Mouse (Mus musculus): ENCODE data around the gene Gm16440. TPM values are rescaled to one million over a fixed set of nuclear protein-coding genes. Genes with fewer than 3 reads are reported as not detected.
"Not testable (repeated sequence)": the region's sequence is repeated elsewhere in the genome, so short reads cannot be mapped to it uniquely, and the experiment has no call there.

Gm16440 gene
- total RNA-seq (2012; rRNA removed) = not detected in 2 replicates
- total RNA-seq (2014; rRNA removed) = not detected in 2 replicates
- polyA plus RNA-seq (2012; ENCODE audit: insufficient read length, low read depth) = not detected in 2 replicates

DNA sequence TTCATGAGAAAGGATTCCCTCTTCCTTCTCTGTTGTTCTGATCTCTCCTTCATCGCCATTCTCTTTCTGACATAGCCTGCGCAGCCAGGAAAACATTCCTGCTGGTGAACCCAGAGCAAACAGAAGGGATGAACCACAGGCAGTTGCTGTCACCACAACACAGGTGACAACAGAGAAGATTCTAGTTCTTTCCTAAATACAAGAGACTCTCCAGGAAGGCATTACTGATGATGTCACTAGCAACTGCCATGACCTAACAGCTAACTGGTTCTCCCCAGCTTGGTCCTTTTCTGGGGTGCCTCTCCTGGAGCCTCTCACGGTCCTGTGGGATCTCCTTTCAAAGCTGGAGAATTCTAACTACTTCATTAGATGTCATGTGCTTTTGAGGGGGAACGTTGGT, at the start of gene Gm16440:
Gm16440 (minus strand) TSS at position 101 of the 400 bp plus-strand sequence.
- dilution Hi-C loops (cut with MboI; ENCODE audit: extremely low pct_ligation_motif_present, extremely low pct_unique_long_range_greater_than_20kb, low sequenced_read_pairs) = not testable (repeated sequence)

DNA sequence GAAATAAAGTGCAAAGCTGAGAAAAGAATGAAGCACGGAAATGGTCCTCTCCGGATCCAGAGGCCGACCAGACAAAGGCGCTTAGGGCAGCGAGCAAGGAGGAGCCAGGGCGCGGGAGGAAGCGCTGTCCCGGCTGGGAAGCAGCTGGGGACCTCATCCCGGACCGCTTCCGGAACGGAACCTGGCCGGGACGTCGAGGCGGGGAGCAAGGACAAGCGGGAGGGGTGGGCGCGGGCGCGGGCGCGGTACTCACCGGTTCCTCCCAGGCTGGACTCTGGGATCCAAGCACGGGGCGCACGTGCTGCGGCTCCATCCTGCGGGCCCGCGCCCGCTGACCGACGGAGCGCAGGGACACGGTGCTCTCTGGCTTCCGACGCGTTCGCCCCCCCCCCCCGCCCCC, 36.6 kb upstream of the Gm16440 start:
- H3K4me3 ChIP-seq (replicated peaks in 1 of 3; ENCODE audit: low read depth in 2 of 3, low read length in 2 of 3, poor library complexity in 1 of 3); H3K9me3 ChIP-seq (replicated peaks; ENCODE audit: low read length); dilution Hi-C loops (cut with MboI; ENCODE audit: extremely low pct_ligation_motif_present, extremely low pct_unique_long_range_greater_than_20kb, low sequenced_read_pairs); H3K4me2 ChIP-seq (ENCODE audit: insufficient read depth, low read depth, poor library complexity, severe bottlenecking); H3K79me2 ChIP-seq (replicated peaks; ENCODE audit: control insufficient read depth, extremely low read depth, insufficient read depth, poor library complexity, severe bottlenecking); H3K9ac ChIP-seq (ENCODE audit: insufficient read depth, low read depth); in situ Hi-C loops (cut with MboI; ENCODE audit: low pct_ligation_motif_present, low pct_unique_long_range_greater_than_20kb, low sequenced_read_pairs); H3K27me3 ChIP-seq (replicated peaks); H3K4me1 ChIP-seq (ENCODE audit: control insufficient read depth in 1 of 2, insufficient read depth in 2 of 2); DNase-seq (ENCODE audit: extremely low read depth); H3K36me3 ChIP-seq (replicated peaks in 1 of 2; ENCODE audit: control insufficient read depth in 1 of 2, insufficient read depth in 1 of 2, low read length in 1 of 2); H3K27ac ChIP-seq (ENCODE audit: insufficient read depth, low read depth): not testable (repeated sequence)

More for the DNA sequence above, at the start of gene Gm16440:
- H3K4me2 ChIP-seq (ENCODE audit: insufficient read depth, low read depth, poor library complexity, severe bottlenecking); H3K9me3 ChIP-seq (replicated peaks; ENCODE audit: low read length); H3K27me3 ChIP-seq (replicated peaks); H3K27ac ChIP-seq (ENCODE audit: insufficient read depth, low read depth); H3K4me1 ChIP-seq (ENCODE audit: control insufficient read depth in 1 of 2, insufficient read depth in 2 of 2); DNase-seq (ENCODE audit: extremely low read depth); H3K36me3 ChIP-seq (replicated peaks in 1 of 2; ENCODE audit: control insufficient read depth in 1 of 2, insufficient read depth in 1 of 2, low read length in 1 of 2); H3K9ac ChIP-seq (ENCODE audit: insufficient read depth, low read depth); in situ Hi-C loops (cut with MboI; ENCODE audit: low pct_ligation_motif_present, low pct_unique_long_range_greater_than_20kb, low sequenced_read_pairs); H3K4me3 ChIP-seq (replicated peaks in 1 of 3; ENCODE audit: low read depth in 2 of 3, low read length in 2 of 3, poor library complexity in 1 of 3); H3K79me2 ChIP-seq (replicated peaks; ENCODE audit: control insufficient read depth, extremely low read depth, insufficient read depth, poor library complexity, severe bottlenecking): not testable (repeated sequence)

DNA sequence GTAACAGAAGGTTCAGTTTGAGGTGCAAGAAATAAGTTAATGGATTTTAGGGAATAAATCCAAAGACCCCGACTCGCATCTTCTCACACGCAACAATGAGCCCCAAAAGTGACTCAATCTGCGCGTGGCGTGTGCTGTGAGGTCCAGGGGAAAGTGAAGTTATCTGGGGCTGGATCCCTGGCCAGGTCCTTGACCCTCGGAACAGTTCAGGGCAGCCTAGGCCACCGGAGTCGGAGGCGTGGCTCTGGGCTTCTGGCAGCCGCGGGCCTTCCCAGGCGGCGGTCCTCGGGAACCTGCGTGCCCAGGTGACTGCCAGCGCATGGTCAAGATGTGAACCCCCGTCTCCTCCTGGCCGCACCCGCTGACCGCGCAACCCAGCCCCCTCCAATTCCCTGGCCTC, 36.2 kb upstream of the Gm16440 start:
- H3K9ac ChIP-seq (ENCODE audit: insufficient read depth, low read depth); H3K4me1 ChIP-seq (ENCODE audit: control insufficient read depth in 1 of 2, insufficient read depth in 2 of 2); dilution Hi-C loops (cut with MboI; ENCODE audit: extremely low pct_ligation_motif_present, extremely low pct_unique_long_range_greater_than_20kb, low sequenced_read_pairs); H3K79me2 ChIP-seq (replicated peaks; ENCODE audit: control insufficient read depth, extremely low read depth, insufficient read depth, poor library complexity, severe bottlenecking); in situ Hi-C loops (cut with MboI; ENCODE audit: low pct_ligation_motif_present, low pct_unique_long_range_greater_than_20kb, low sequenced_read_pairs); H3K27me3 ChIP-seq (replicated peaks); H3K4me3 ChIP-seq (replicated peaks in 1 of 3; ENCODE audit: low read depth in 2 of 3, low read length in 2 of 3, poor library complexity in 1 of 3); DNase-seq (ENCODE audit: extremely low read depth); H3K36me3 ChIP-seq (replicated peaks in 1 of 2; ENCODE audit: control insufficient read depth in 1 of 2, insufficient read depth in 1 of 2, low read length in 1 of 2); H3K9me3 ChIP-seq (replicated peaks; ENCODE audit: low read length); H3K27ac ChIP-seq (ENCODE audit: insufficient read depth, low read depth); H3K4me2 ChIP-seq (ENCODE audit: insufficient read depth, low read depth, poor library complexity, severe bottlenecking): not testable (repeated sequence)

DNA sequence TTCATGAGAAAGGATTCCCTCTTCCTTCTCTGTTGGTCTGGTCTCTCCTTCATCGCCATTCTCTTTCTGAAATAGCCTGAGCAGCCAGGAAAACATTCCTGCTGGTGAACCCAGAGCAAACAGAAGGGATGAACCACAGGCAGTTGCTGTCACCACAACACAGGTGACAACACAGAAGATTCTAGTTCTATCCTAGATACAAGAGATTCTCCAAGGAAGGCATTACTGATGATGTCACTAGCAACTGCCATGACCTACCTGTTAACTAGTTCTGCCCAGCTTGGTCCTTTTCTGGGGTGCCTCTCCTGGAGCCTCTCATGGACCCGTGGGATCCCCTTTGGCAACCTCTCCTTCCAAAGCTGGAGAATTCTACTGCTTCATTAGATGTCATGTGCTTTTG, 22.3 kb upstream of the Gm16440 start, which contains the start of gene Gm3591:
Gm3591 (minus strand) TSS at position 101 of the 400 bp plus-strand sequence.
- H3K4me2 ChIP-seq (ENCODE audit: insufficient read depth, low read depth, poor library complexity, severe bottlenecking); H3K36me3 ChIP-seq (replicated peaks in 1 of 2; ENCODE audit: control insufficient read depth in 1 of 2, insufficient read depth in 1 of 2, low read length in 1 of 2); H3K9me3 ChIP-seq (replicated peaks; ENCODE audit: low read length); H3K9ac ChIP-seq (ENCODE audit: insufficient read depth, low read depth); H3K4me1 ChIP-seq (ENCODE audit: control insufficient read depth in 1 of 2, insufficient read depth in 2 of 2); dilution Hi-C loops (cut with MboI; ENCODE audit: extremely low pct_ligation_motif_present, extremely low pct_unique_long_range_greater_than_20kb, low sequenced_read_pairs); H3K79me2 ChIP-seq (replicated peaks; ENCODE audit: control insufficient read depth, extremely low read depth, insufficient read depth, poor library complexity, severe bottlenecking); H3K27ac ChIP-seq (ENCODE audit: insufficient read depth, low read depth); H3K4me3 ChIP-seq (replicated peaks in 1 of 3; ENCODE audit: low read depth in 2 of 3, low read length in 2 of 3, poor library complexity in 1 of 3); DNase-seq (ENCODE audit: extremely low read depth); H3K27me3 ChIP-seq (replicated peaks); in situ Hi-C loops (cut with MboI; ENCODE audit: low pct_ligation_motif_present, low pct_unique_long_range_greater_than_20kb, low sequenced_read_pairs): not testable (repeated sequence)

DNA sequence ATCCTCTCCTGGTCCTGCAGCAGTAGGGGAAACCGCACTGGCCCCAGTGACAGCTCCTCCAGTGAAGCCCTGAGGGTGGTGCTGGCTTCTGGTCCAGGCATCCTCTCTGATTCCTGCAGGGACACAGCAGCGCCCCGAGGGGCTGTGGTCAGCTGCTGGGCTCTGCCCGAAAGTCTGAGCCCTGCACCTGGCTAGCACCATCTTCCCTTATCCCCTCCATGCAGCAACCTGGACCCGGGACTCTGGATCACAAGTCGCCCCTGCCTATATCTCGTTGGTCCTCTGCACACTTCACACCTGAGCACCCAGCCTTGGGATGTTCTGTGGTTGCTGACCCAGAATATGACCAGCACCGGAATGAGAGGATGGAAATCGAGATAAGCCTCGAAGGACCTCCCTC, 46.5 kb downstream of the Gm16440 start, which contains the start of gene Gm3618:
Gm3618 (minus strand) TSS at position 101 of the 400 bp plus-strand sequence.
- H3K27me3 ChIP-seq (replicated peaks); H3K9me3 ChIP-seq (replicated peaks; ENCODE audit: low read length); DNase-seq (ENCODE audit: extremely low read depth); H3K9ac ChIP-seq (ENCODE audit: insufficient read depth, low read depth); H3K36me3 ChIP-seq (replicated peaks in 1 of 2; ENCODE audit: control insufficient read depth in 1 of 2, insufficient read depth in 1 of 2, low read length in 1 of 2); H3K27ac ChIP-seq (ENCODE audit: insufficient read depth, low read depth); in situ Hi-C loops (cut with MboI; ENCODE audit: low pct_ligation_motif_present, low pct_unique_long_range_greater_than_20kb, low sequenced_read_pairs); H3K4me1 ChIP-seq (ENCODE audit: control insufficient read depth in 1 of 2, insufficient read depth in 2 of 2); dilution Hi-C loops (cut with MboI; ENCODE audit: extremely low pct_ligation_motif_present, extremely low pct_unique_long_range_greater_than_20kb, low sequenced_read_pairs); H3K4me3 ChIP-seq (replicated peaks in 1 of 3; ENCODE audit: low read depth in 2 of 3, low read length in 2 of 3, poor library complexity in 1 of 3); H3K79me2 ChIP-seq (replicated peaks; ENCODE audit: control insufficient read depth, extremely low read depth, insufficient read depth, poor library complexity, severe bottlenecking); H3K4me2 ChIP-seq (ENCODE audit: insufficient read depth, low read depth, poor library complexity, severe bottlenecking): not testable (repeated sequence)

Other genes with a start within 250 kb of the Gm16440 start
- not detected in 2 replicates for gene Gm21560, start 171.0 kb downstream of the Gm16440 start, total RNA-seq (2012; rRNA removed)
- gene Gm21560, start 171.0 kb downstream of the Gm16440 start, total RNA-seq (2014; rRNA removed) = not detected in 2 replicates
- gene Gm21560, start 171.0 kb downstream of the Gm16440 start, polyA plus RNA-seq (2012; ENCODE audit: insufficient read length, low read depth) = not detected in 2 replicates
- gene Gm3411, start 103.1 kb downstream of the Gm16440 start, total RNA-seq (2012; rRNA removed) = not detected in 2 replicates
- gene Gm3411, start 103.1 kb downstream of the Gm16440 start, total RNA-seq (2014; rRNA removed) = not detected in 2 replicates
- not detected in 2 replicates for gene Gm3411, start 103.1 kb downstream of the Gm16440 start, polyA plus RNA-seq (2012; ENCODE audit: insufficient read length, low read depth)
- not detected in 2 replicates for gene Gm21103, start 85.5 kb downstream of the Gm16440 start, total RNA-seq (2012; rRNA removed)
- gene Gm21103, start 85.5 kb downstream of the Gm16440 start, total RNA-seq (2014; rRNA removed) = not detected in 2 replicates
- not detected in 2 replicates for gene Gm21103, start 85.5 kb downstream of the Gm16440 start, polyA plus RNA-seq (2012; ENCODE audit: insufficient read length, low read depth)
- not detected in 2 replicates for gene Gm3618, start 46.6 kb downstream of the Gm16440 start, total RNA-seq (2012; rRNA removed)
- not detected in 2 replicates for gene Gm3618, start 46.6 kb downstream of the Gm16440 start, total RNA-seq (2014; rRNA removed)
- gene Gm3618, start 46.6 kb downstream of the Gm16440 start, polyA plus RNA-seq (2012; ENCODE audit: insufficient read length, low read depth) = not detected in 2 replicates
- gene Gm3591, start 22.2 kb upstream of the Gm16440 start, total RNA-seq (2012; rRNA removed) = not detected in 2 replicates
- gene Gm3591, start 22.2 kb upstream of the Gm16440 start, total RNA-seq (2014; rRNA removed) = not detected in 2 replicates
- not detected in 2 replicates for gene Gm3591, start 22.2 kb upstream of the Gm16440 start, polyA plus RNA-seq (2012; ENCODE audit: insufficient read length, low read depth)
- not detected in 2 replicates for gene Gm3594, start 54.3 kb upstream of the Gm16440 start, total RNA-seq (2012; rRNA removed)
- gene Gm3594, start 54.3 kb upstream of the Gm16440 start, total RNA-seq (2014; rRNA removed) = not detected in 2 replicates
- gene Gm3594, start 54.3 kb upstream of the Gm16440 start, polyA plus RNA-seq (2012; ENCODE audit: insufficient read length, low read depth) = not detected in 2 replicates
- gene Gm8356, start 147.0 kb upstream of the Gm16440 start, total RNA-seq (2012; rRNA removed) = not detected in 2 replicates
- not detected in 2 replicates for gene Gm8356, start 147.0 kb upstream of the Gm16440 start, total RNA-seq (2014; rRNA removed)
- gene Gm8356, start 147.0 kb upstream of the Gm16440 start, polyA plus RNA-seq (2012; ENCODE audit: insufficient read length, low read depth) = not detected in 2 replicates
- not detected in 2 replicates for gene Gm3629, start 200.3 kb upstream of the Gm16440 start, total RNA-seq (2012; rRNA removed)
- not detected in 2 replicates for gene Gm3629, start 200.3 kb upstream of the Gm16440 start, total RNA-seq (2014; rRNA removed)
- gene Gm3629, start 200.3 kb upstream of the Gm16440 start, polyA plus RNA-seq (2012; ENCODE audit: insufficient read length, low read depth) = not detected in 2 replicates
- not detected in 2 replicates for gene Gm3460, start 232.1 kb upstream of the Gm16440 start, total RNA-seq (2012; rRNA removed)
- not detected in 2 replicates for gene Gm3460, start 232.1 kb upstream of the Gm16440 start, total RNA-seq (2014; rRNA removed)
- not detected in 2 replicates for gene Gm3460, start 232.1 kb upstream of the Gm16440 start, polyA plus RNA-seq (2012; ENCODE audit: insufficient read length, low read depth)